Mouse (Mus musculus): ENCODE data around the gene Rnf5.

The Rnf5 gene

GRCm38 (mm10) chr17:34603375-34604060 is at the start of gene Rnf5:
Gene Rnf5, minus strand, starts transcription at chr17:34603690.
- peak; percentile 100 for DNase-seq (ENCODE audit: low spot score in 2 of 2)

GRCm38 (mm10) chr17:34652985-34653384 is 49.5 kb upstream of the Rnf5 start:
- no peak for DNase-seq (ENCODE audit: low spot score in 2 of 2)

- DNase-seq (ENCODE audit: low spot score in 2 of 2), result no peak
These were observed 49.1 kb upstream of the Rnf5 start for GRCm38 (mm10) chr17:34652546-34652945.

GRCm38 (mm10) chr17:34651507-34652221 is 48.2 kb upstream of the Rnf5 start:
- DNase-seq (ENCODE audit: low spot score in 2 of 2), result no peak

GRCm38 (mm10) chr17:34650781-34651180 is 47.3 kb upstream of the Rnf5 start:
- DNase-seq (ENCODE audit: low spot score in 2 of 2), result no peak

- no peak for DNase-seq (ENCODE audit: low spot score in 2 of 2)
These were observed 45.8 kb upstream of the Rnf5 start for GRCm38 (mm10) chr17:34649106-34649864.

- DNase-seq (ENCODE audit: low spot score in 2 of 2), result no peak
These were observed 44.8 kb upstream of the Rnf5 start for GRCm38 (mm10) chr17:34648141-34648890.

GRCm38 (mm10) chr17:34646906-34647787 is 43.7 kb upstream of the Rnf5 start, which contains the start of gene Atf6b:
Gene Atf6b, plus strand, starts transcription at chr17:34647146.
- peak; percentile 97 to 99 for DNase-seq (ENCODE audit: low spot score in 2 of 2)

GRCm38 (mm10) chr17:34645831-34646511 is 42.5 kb upstream of the Rnf5 start:
- no peak for DNase-seq (ENCODE audit: low spot score in 2 of 2)

GRCm38 (mm10) chr17:34645256-34645829 is 41.9 kb upstream of the Rnf5 start:
- no peak for DNase-seq (ENCODE audit: low spot score in 2 of 2)

- peak; percentile 96 to 97 for DNase-seq (ENCODE audit: low spot score in 2 of 2)
These were observed 41.1 kb upstream of the Rnf5 start, which contains the start of gene Fkbpl for GRCm38 (mm10) chr17:34644608-34645007. Gene Fkbpl, plus strand, starts transcription at chr17:34644764.

GRCm38 (mm10) chr17:34643944-34644343 is 40.5 kb upstream of the Rnf5 start:
- DNase-seq (ENCODE audit: low spot score in 2 of 2), result no peak

- DNase-seq (ENCODE audit: low spot score in 2 of 2), result no peak
These were observed 39.9 kb upstream of the Rnf5 start for GRCm38 (mm10) chr17:34643379-34643778.

GRCm38 (mm10) chr17:34641945-34642344 is 38.5 kb upstream of the Rnf5 start:
- DNase-seq (ENCODE audit: low spot score in 2 of 2), result no peak

GRCm38 (mm10) chr17:34640778-34641601 is 37.5 kb upstream of the Rnf5 start:
- peak; percentile 78 to 79 for DNase-seq (ENCODE audit: low spot score in 2 of 2)

- no peak for DNase-seq (ENCODE audit: low spot score in 2 of 2)
These were observed 36.2 kb upstream of the Rnf5 start for GRCm38 (mm10) chr17:34639461-34640255.

GRCm38 (mm10) chr17:34637459-34637858 is 34.0 kb upstream of the Rnf5 start:
- no peak for DNase-seq (ENCODE audit: low spot score in 2 of 2)

GRCm38 (mm10) chr17:34635671-34636070 is 32.2 kb upstream of the Rnf5 start:
- DNase-seq (ENCODE audit: low spot score in 2 of 2), result no peak
